Mouse (Mus musculus) lung, postnatal 0 days (tissue): ENCODE results near the gene Ciz1.

Source experiments
- CTCF ChIP-seq: IDR thresholded peaks from 2 replicates; pipeline ENCODE4 v1.5.1; 2016; ENCODE audit warnings: antibody characterized with exemption, mild to moderate bottlenecking
- EP300 ChIP-seq: IDR thresholded peaks from 2 replicates; pipeline ENCODE4 v1.6.1; 2016; ENCODE audit warnings: antibody characterized with exemption, mild to moderate bottlenecking, control low read depth

- TF ChIP-seq CTCF (no peak), EP300 (no peak)
Observed at GRCm38 (mm10) chr2:32344598-32345321, 7.4 kb upstream of the Ciz1 start.
